Mouse (Mus musculus) MEL (cell line): ENCODE measurements around the gene Ttc32. TPM values are rescaled to one million over a fixed set of nuclear protein-coding genes. Genes with fewer than 3 reads are reported as not detected.

Experiments
- DNase-seq: peaks from one replicate; pipeline ENCODE4 v3.0.0; 2011; ENCODE audit warnings: low read depth, low spot score
- H3K27ac ChIP-seq: 2 replicates; pipeline ENCODE4 v1.5.1; 2012; ENCODE audit warnings: low read depth, mild to moderate bottlenecking, control low read depth, low read length, moderate library complexity; ENCODE audit not compliant: control insufficient read depth
- H3K27me3 ChIP-seq, 2 experiments: fragments of 150-350 bp in 1 of 2; sonication (generic) in 1 of 2; 2 replicates each; pipeline ENCODE4 v1.6.1; 2012; ENCODE audit warnings: low read length in 2 of 2, mild to moderate bottlenecking in 2 of 2, improper control_type of control experiment in 1 of 2, moderate library complexity in 1 of 2; ENCODE audit not compliant: insufficient read depth in 2 of 2, control insufficient read depth in 1 of 2
- H3K36me3 ChIP-seq, 2 experiments: 2 replicates each; pipeline ENCODE4 v1.6.1; 2012 to 2014; ENCODE audit warnings: low read length in 2 of 2, improper control_type of control experiment in 1 of 2, inconsistent platforms in 1 of 2, mild to moderate bottlenecking in 1 of 2; ENCODE audit not compliant: insufficient read depth in 2 of 2, control insufficient read depth in 1 of 2
- H3K4me1 ChIP-seq, 2 experiments: fragments of 150-350 bp in 1 of 2; sonication (generic) in 1 of 2; 2 replicates each; pipeline ENCODE4 v1.6.1; 2012; ENCODE audit warnings: low read length in 2 of 2, improper control_type of control experiment in 1 of 2, mild to moderate bottlenecking in 1 of 2; ENCODE audit not compliant: insufficient read depth in 2 of 2, control insufficient read depth in 1 of 2
- H3K4me3 ChIP-seq, 2 experiments: fragments of 150-350 bp in 1 of 2; sonication (generic) in 1 of 2; 2 replicates each; pipeline ENCODE4 v1.5.1; 2012; ENCODE audit warnings: low read depth in 2 of 2, low read length in 2 of 2, mild to moderate bottlenecking in 2 of 2, moderate library complexity in 2 of 2, control low read depth in 1 of 2, improper control_type of control experiment in 1 of 2; ENCODE audit not compliant: control insufficient read depth in 1 of 2, insufficient read depth in 1 of 2
- H3K79me2 ChIP-seq: 2 replicates; pipeline ENCODE4 v1.6.1; 2012; ENCODE audit warnings: mild to moderate bottlenecking, low read length, moderate library complexity; ENCODE audit not compliant: control insufficient read depth, poor library complexity, insufficient read depth
- H3K9ac ChIP-seq: 2 replicates; pipeline ENCODE4 v1.6.1; 2012; ENCODE audit warnings: low read depth, mild to moderate bottlenecking, control low read depth, low read length, moderate library complexity; ENCODE audit not compliant: control insufficient read depth, poor library complexity, severe bottlenecking
- H3K9me3 ChIP-seq: fragments of 150-350 bp; sonication (generic); replicated peaks from 2 replicates; pipeline ENCODE4 v1.6.1; 2012; ENCODE audit warnings: mild to moderate bottlenecking, low read length, improper control_type of control experiment, moderate library complexity; ENCODE audit not compliant: insufficient read depth
- CHD2 ChIP-seq: IDR thresholded peaks from 2 replicates; pipeline ENCODE4 v1.6.1; 2011; ENCODE audit warnings: low read length, improper control_type of control experiment
- CTCF ChIP-seq, 3 experiments: IDR thresholded peaks in 2 of 3; conservative IDR thresholded peaks in 1 of 3; 2 replicates each; pipeline ENCODE4 v1.5.1; 2011 to 2012; ENCODE audit warnings: low read length in 3 of 3, low read depth in 2 of 3, mild to moderate bottlenecking in 2 of 3, improper control_type of control experiment in 1 of 3, inconsistent platforms in 1 of 3, mixed read lengths in 1 of 3, moderate library complexity in 1 of 3; ENCODE audit not compliant: control insufficient read depth in 1 of 3, insufficient read depth in 1 of 3, poor library complexity in 1 of 3, severe bottlenecking in 1 of 3
- ETS1 ChIP-seq: IDR thresholded peaks from 2 replicates; pipeline ENCODE4 v1.6.1; 2012; ENCODE audit warnings: low read depth, mild to moderate bottlenecking, inconsistent platforms, low read length, improper control_type of control experiment, moderate library complexity
- GABPA ChIP-seq: IDR thresholded peaks from 2 replicates; pipeline ENCODE4 v1.6.1; 2012; ENCODE audit warnings: low read depth, mild to moderate bottlenecking, inconsistent platforms, low read length, improper control_type of control experiment, moderate library complexity
- GATA1 ChIP-seq: IDR thresholded peaks from 2 replicates; pipeline ENCODE4 v1.6.1; 2011; ENCODE audit warnings: low read depth, low read length, improper control_type of control experiment
- HCFC1 ChIP-seq: IDR thresholded peaks from 2 replicates; pipeline ENCODE4 v1.6.1; 2012; ENCODE audit warnings: low read depth, mild to moderate bottlenecking, inconsistent platforms, low read length, improper control_type of control experiment, moderate library complexity
- KAT2A ChIP-seq: conservative IDR thresholded peaks from 2 replicates; pipeline ENCODE4 v1.6.1; 2012; ENCODE audit warnings: low read depth, low read length, improper control_type of control experiment, inconsistent platforms
- MAFK ChIP-seq: IDR thresholded peaks from 2 replicates; pipeline ENCODE4 v1.6.1; 2011; ENCODE audit warnings: low read depth, mild to moderate bottlenecking, low read length, improper control_type of control experiment, borderline replicate concordance
- MAX ChIP-seq: IDR thresholded peaks from 2 replicates; pipeline ENCODE4 v1.6.1; 2011; ENCODE audit warnings: low read length, improper control_type of control experiment
- MEF2A ChIP-seq: IDR thresholded peaks from 2 replicates; pipeline ENCODE4 v1.6.1; 2014; ENCODE audit warnings: low read depth, mild to moderate bottlenecking, inconsistent platforms, low read length, improper control_type of control experiment; ENCODE audit not compliant: poor library complexity, insufficient replicate concordance, severe bottlenecking; ENCODE audit errors: extremely low read depth
- MYB ChIP-seq: IDR thresholded peaks from 2 replicates; pipeline ENCODE4 v1.6.1; 2011; ENCODE audit warnings: mild to moderate bottlenecking, low read depth, low read length, improper control_type of control experiment
- NRF1 ChIP-seq: IDR thresholded peaks from 2 replicates; pipeline ENCODE4 v1.6.1; 2014; ENCODE audit warnings: low read depth, mild to moderate bottlenecking, inconsistent platforms, low read length, improper control_type of control experiment, moderate library complexity; ENCODE audit not compliant: poor library complexity, insufficient read depth, severe bottlenecking
- POLR2A ChIP-seq, 2 experiments: IDR thresholded peaks; 2 replicates each; pipeline ENCODE4 v1.6.1; 2011 to 2012; ENCODE audit warnings: low read length in 2 of 2, mild to moderate bottlenecking in 2 of 2, control low read depth in 1 of 2, improper control_type of control experiment in 1 of 2, low read depth in 1 of 2, moderate library complexity in 1 of 2; ENCODE audit not compliant: control insufficient read depth in 1 of 2, insufficient read depth in 1 of 2, poor library complexity in 1 of 2
- POLR2AphosphoS5 ChIP-seq: IDR thresholded peaks from 2 replicates; pipeline ENCODE4 v1.6.1; 2012; ENCODE audit warnings: low read depth, borderline replicate concordance, mild to moderate bottlenecking, inconsistent platforms, low read length, moderate library complexity, mixed read lengths
- RAD21 ChIP-seq: IDR thresholded peaks from 2 replicates; pipeline ENCODE4 v1.6.1; 2011; ENCODE audit warnings: mild to moderate bottlenecking, low read depth, low read length, improper control_type of control experiment
- SIN3A ChIP-seq: IDR thresholded peaks from 2 replicates; pipeline ENCODE4 v1.6.1; 2012; ENCODE audit warnings: low read length, improper control_type of control experiment, inconsistent platforms
- SMC3 ChIP-seq: IDR thresholded peaks from 2 replicates; pipeline ENCODE4 v1.6.1; 2011; ENCODE audit warnings: low read depth, low read length, improper control_type of control experiment
- TAL1 ChIP-seq: IDR thresholded peaks from 2 replicates; pipeline ENCODE4 v1.6.1; 2012; ENCODE audit warnings: mild to moderate bottlenecking, inconsistent platforms, low read length, moderate library complexity, mixed read lengths
- TCF12 ChIP-seq: IDR thresholded peaks from 2 replicates; pipeline ENCODE4 v1.6.1; 2014; ENCODE audit warnings: low read depth, mild to moderate bottlenecking, inconsistent platforms, low read length, improper control_type of control experiment, moderate library complexity
- UBTF ChIP-seq: IDR thresholded peaks from 2 replicates; pipeline ENCODE4 v1.6.1; 2012; ENCODE audit warnings: low read depth, mild to moderate bottlenecking, inconsistent platforms, low read length, improper control_type of control experiment, moderate library complexity, borderline replicate concordance; ENCODE audit not compliant: insufficient read depth
- USF1 ChIP-seq: IDR thresholded peaks from 2 replicates; pipeline ENCODE4 v1.6.1; 2014; ENCODE audit warnings: low read depth, mild to moderate bottlenecking, inconsistent platforms, low read length, improper control_type of control experiment, moderate library complexity
- USF2 ChIP-seq, 2 experiments: IDR thresholded peaks; 2 replicates each; pipeline ENCODE4 v1.6.1; 2011 to 2012; ENCODE audit warnings: improper control_type of control experiment in 2 of 2, low read length in 2 of 2, borderline replicate concordance in 1 of 2, inconsistent platforms in 1 of 2, low read depth in 1 of 2, mild to moderate bottlenecking in 1 of 2; ENCODE audit not compliant: insufficient read depth in 1 of 2
- ZC3H11A ChIP-seq: IDR thresholded peaks from 2 replicates; pipeline ENCODE4 v1.6.1; 2012; ENCODE audit warnings: low read depth, mild to moderate bottlenecking, inconsistent platforms, low read length, improper control_type of control experiment
- ZMIZ1 ChIP-seq: IDR thresholded peaks from 2 replicates; pipeline ENCODE4 v1.6.1; 2012; ENCODE audit warnings: low read depth, mild to moderate bottlenecking, inconsistent platforms, low read length, improper control_type of control experiment, moderate library complexity
- ZNF384 ChIP-seq: IDR thresholded peaks from 2 replicates; pipeline ENCODE4 v1.6.1; 2012; ENCODE audit warnings: low read depth, mild to moderate bottlenecking, inconsistent platforms, low read length, improper control_type of control experiment
- polyA plus RNA-seq, 2 experiments: library from polyadenylated mRNA; stranded (reverse) in 1 of 2; unstranded in 1 of 2; fragments of >175 nt in 1 of 2; fragments of >200 nt in 1 of 2; gene quantifications; 2 replicates each; pipeline versions ENCODE4 v1.2.1 to v1.2.4; 2012; ENCODE audit warnings: low replicate concordance in 2 of 2, low read depth in 1 of 2; ENCODE audit not compliant: insufficient read length in 2 of 2, insufficient read depth in 1 of 2, missing spikeins in 1 of 2
- total RNA-seq: library from RNA; depleted of rRNA; stranded (reverse); fragments of 300-350 nt; gene quantifications from 2 replicates; pipeline ENCODE4 v1.2.3, GENCODE M21; 2012

Gene Ttc32
- total and polyA plus RNA-seq, 3 experiments = 7.3 to 7.4 TPM; not detected in 1

- peak; percentile 40 for DNase-seq
- Histone ChIP-seq H3K4me1 (no peaks in the 10 kb centered on the region), H3K79me2 (no peaks in the 10 kb centered on the region), H3K4me3 (no peak overlapping the region), H3K27ac (no peak overlapping the region), H3K36me3 (no peaks in the 10 kb centered on the region), H3K9ac (no peak overlapping the region), H3K9me3 (no peaks in the 10 kb centered on the region), H3K27me3 (no peaks in the 10 kb centered on the region)
- TF ChIP-seq CTCF (IDR thresholded peaks at IDR 0.05 in 2 of 3, conservative IDR thresholded peaks at IDR 0.05 in 1 of 3; ENCODE audit: control insufficient read depth in 1 of 3, insufficient read depth in 1 of 3, low read depth in 2 of 3, low read length in 3 of 3, poor library complexity in 1 of 3, severe bottlenecking in 1 of 3) = peak; percentile 19 to 58 (median 49)
- TF ChIP-seq TAL1 = no peak
- peak; percentile 42 for TF ChIP-seq SMC3
- TF ChIP-seq USF2 (IDR thresholded peaks at IDR 0.05; ENCODE audit: borderline replicate concordance in 1 of 2, insufficient read depth in 1 of 2, low read depth in 1 of 2, low read length in 2 of 2) = no peak
- TF ChIP-seq RAD21 = peak; percentile 66
These were observed 6.8 kb upstream of the Ttc32 start for GRCm38 (mm10) chr12:9023031-9023430.

GRCm38 (mm10) chr12:9024071-9024470 is 5.7 kb upstream of the Ttc32 start:
- no peaks in the 10 kb centered on the region for H3K4me1 ChIP-seq
- no peaks in the 10 kb centered on the region for H3K36me3 ChIP-seq
- TF ChIP-seq KAT2A (no peak), POLR2A (IDR thresholded peaks at IDR 0.05; ENCODE audit: control insufficient read depth in 1 of 2, insufficient read depth in 1 of 2, low read depth in 1 of 2, low read length in 2 of 2, poor library complexity in 1 of 2) (no peak), CHD2 (no peak), UBTF (no peak), POLR2AphosphoS5 (no peak), MAFK (no peak), GABPA (no peak), MYB (no peak), HCFC1 (no peak)
- no peak for DNase-seq
- no peaks in the 10 kb centered on the region for H3K9me3 ChIP-seq
- no peaks in the 10 kb centered on the region for H3K79me2 ChIP-seq
- H3K27me3 ChIP-seq = no peaks in the 10 kb centered on the region
- H3K27ac ChIP-seq = no peak overlapping the region
- H3K4me3 ChIP-seq = no peak overlapping the region
- no peak overlapping the region for H3K9ac ChIP-seq

GRCm38 (mm10) chr12:9024736-9025135 is 5.1 kb upstream of the Ttc32 start:
- no peak for DNase-seq
- H3K79me2 ChIP-seq = no peaks in the 10 kb centered on the region
- H3K9ac ChIP-seq = no peak overlapping the region

More at GRCm38 (mm10) chr12:9024736-9025135, 5.1 kb upstream of the Ttc32 start:
- no peak for TF ChIP-seq MAX
- TF ChIP-seq NRF1 = no peak
- TF ChIP-seq ZNF384 = no peak
- TF ChIP-seq ZMIZ1 = no peak
- no peak for TF ChIP-seq POLR2AphosphoS5
- TF ChIP-seq SMC3 = no peak
- no peak for TF ChIP-seq GATA1
- no peak for TF ChIP-seq POLR2A (IDR thresholded peaks at IDR 0.05; ENCODE audit: control insufficient read depth in 1 of 2, insufficient read depth in 1 of 2, low read depth in 1 of 2, low read length in 2 of 2, poor library complexity in 1 of 2)
- TF ChIP-seq ETS1 = no peak
- TF ChIP-seq ZC3H11A = no peak
- TF ChIP-seq MEF2A = no peak
- TF ChIP-seq MAFK = no peak
- TF ChIP-seq USF1 = no peak
- TF ChIP-seq KAT2A = no peak
- no peak for TF ChIP-seq TCF12
- TF ChIP-seq USF2 (IDR thresholded peaks at IDR 0.05; ENCODE audit: borderline replicate concordance in 1 of 2, insufficient read depth in 1 of 2, low read depth in 1 of 2, low read length in 2 of 2) = no peak
- no peak for TF ChIP-seq TAL1
- TF ChIP-seq SIN3A = no peak
- no peak overlapping the region for H3K4me3 ChIP-seq
- H3K9me3 ChIP-seq = no peaks in the 10 kb centered on the region
- H3K36me3 ChIP-seq = no peaks in the 10 kb centered on the region
- H3K27ac ChIP-seq = no peak overlapping the region
- no peaks in the 10 kb centered on the region for H3K4me1 ChIP-seq
- no peaks in the 10 kb centered on the region for H3K27me3 ChIP-seq
